ENCODE assay signal across 12 mouse cellular contexts in the genomic region with DNA sequence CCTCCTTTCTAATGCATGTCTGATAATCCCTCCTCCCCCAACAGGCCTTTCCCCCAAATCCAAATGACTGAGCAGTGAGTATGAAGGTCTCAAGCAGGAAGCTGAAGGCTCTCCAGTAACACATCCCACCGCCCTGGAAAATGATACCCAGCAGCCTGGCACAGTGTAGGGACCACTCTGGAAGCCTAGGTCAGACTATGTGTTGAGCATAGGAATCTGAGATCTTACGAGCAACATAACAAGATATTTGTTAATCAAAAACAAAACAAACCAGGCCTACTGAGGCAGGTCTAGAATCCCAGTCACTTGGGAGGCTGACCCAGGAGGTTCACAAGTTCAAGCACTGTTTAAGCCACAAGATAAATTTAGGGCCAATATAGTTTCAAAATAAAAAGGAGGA. TPM values are rescaled to one million over a fixed set of nuclear protein-coding genes. Genes with fewer than 3 reads are reported as not detected.
A peak's percentile ranks its signal among the peaks of the same experiment; 100 is the strongest.
DNase-seq lines count a peak whose midpoint lies in the region; ATAC-seq and TF ChIP-seq lines count a peak whose summit lies in the region.
"Had no signal": no experiment of that assay in that cellular context is flagged by ENCODE, and none has a peak within 500 bp of the region (broad histone marks: within the 10 kb centered on the region; RNA-seq: fewer than 3 reads in every experiment).

No protein-coding gene starts in this region.

- ATAC-seq in heart, embryonic 12.5 days (ENCODE audit: insufficient number of reproducible peaks, low FRiP score): no peak
- ATAC-seq in hindbrain, embryonic 12.5 days (ENCODE audit: low FRiP score): no peak
- no peak for ATAC-seq in liver, postnatal 0 days

- peaks cover 19% of the 10 kb centered on the region for H3K4me1 ChIP-seq in heart, embryonic 12.5 days (replicated peaks)
- peaks cover 2 to 4% of the 10 kb centered on the region in 2 experiments; a peak in 3 of 4 replicates for H3K4me1 ChIP-seq in ES-E14 (ENCODE audit: control insufficient read depth in 2 of 2, insufficient read depth in 2 of 2, low read length in 2 of 2, poor library complexity in 1 of 2)
- H3K4me1 ChIP-seq in hindbrain, embryonic 12.5 days: peaks cover 18% of the 10 kb centered on the region
- H3K4me1 ChIP-seq in liver, postnatal 0 days (ENCODE audit: insufficient read depth): peaks cover 16% of the 10 kb centered on the region
- peaks cover 13% of the 10 kb centered on the region for H3K4me1 ChIP-seq in lung, adult 2 months (ENCODE audit: control insufficient read depth, insufficient read depth, low read length)

- H3K4me3 ChIP-seq in heart, embryonic 12.5 days: peak overlapping the region; percentile 97; the same call in 1 of the 2 replicates
- peak overlapping the region; percentile 22 to 92; a peak in 3 of 4 replicates for H3K4me3 ChIP-seq in ES-E14 (ENCODE audit: insufficient read depth in 1 of 2, low read depth in 1 of 2, low read length in 2 of 2, poor library complexity in 1 of 2, severe bottlenecking in 1 of 2)
- peak overlapping the region; percentile 92 for H3K4me3 ChIP-seq in hindbrain, embryonic 12.5 days
- H3K4me3 ChIP-seq in liver, postnatal 0 days (ENCODE audit: low read depth, low read length): peak overlapping the region; percentile 78
- H3K4me3 ChIP-seq in lung, adult 2 months (replicated peaks; ENCODE audit: extremely low read depth, low read depth, low read length): no peak overlapping the region

- no peaks in the 10 kb centered on the region for H3K9me3 ChIP-seq in heart, embryonic 12.5 days (replicated peaks)
- no peaks in the 10 kb centered on the region for H3K9me3 ChIP-seq in ES-E14 (ENCODE audit: control insufficient read depth, insufficient read depth, low read depth, low read length)
- H3K9me3 ChIP-seq in hindbrain, embryonic 12.5 days (replicated peaks): no peaks in the 10 kb centered on the region
- no peaks in the 10 kb centered on the region for H3K9me3 ChIP-seq in liver, postnatal 0 days (ENCODE audit: low read length)

- H3K4me2 ChIP-seq in heart, embryonic 12.5 days: peak overlapping the region; percentile 71
- peak overlapping the region; percentile 67 for H3K4me2 ChIP-seq in hindbrain, embryonic 12.5 days (replicated peaks)
- peak overlapping the region; percentile 74 for H3K4me2 ChIP-seq in liver, postnatal 0 days (ENCODE audit: low read depth, low read length)

- no peak overlapping the region for H3K9ac ChIP-seq in heart, embryonic 12.5 days
- peak overlapping the region; percentile 16; the same call in 1 of the 2 replicates for H3K9ac ChIP-seq in ES-E14 (ENCODE audit: insufficient read depth, low read depth, low read length, poor library complexity, severe bottlenecking)
- peak overlapping the region; percentile 100; the same call in 1 of the 2 replicates for H3K9ac ChIP-seq in hindbrain, embryonic 12.5 days
- H3K9ac ChIP-seq in liver, postnatal 0 days (replicated peaks): peak overlapping the region; percentile 88

- TF ChIP-seq CTCF in liver, postnatal 0 days (IDR thresholded peaks at IDR 0.05; ENCODE audit: low read depth): no peak
- no peak for TF ChIP-seq CTCF in lung, adult 2 months (IDR thresholded peaks at IDR 0.05; ENCODE audit: insufficient read depth, low read length)

- TF ChIP-seq POLR2A in lung, adult 2 months (IDR thresholded peaks at IDR 0.05; ENCODE audit: borderline replicate concordance, extremely low read depth, low read depth, low read length): no peak

- no peaks in the 10 kb centered on the region for H3K36me3 ChIP-seq in heart, embryonic 12.5 days
- H3K36me3 ChIP-seq in ES-E14 (ENCODE audit: control insufficient read depth, insufficient read depth, low read length, poor library complexity, severe bottlenecking): no peaks in the 10 kb centered on the region
- no peaks in the 10 kb centered on the region for H3K36me3 ChIP-seq in hindbrain, embryonic 12.5 days
- no peaks in the 10 kb centered on the region for H3K36me3 ChIP-seq in liver, postnatal 0 days (replicated peaks; ENCODE audit: insufficient read depth, low read length)

- no peak for DNase-seq in heart, postnatal 10 days
- no peak for DNase-seq in ES-E14 (ENCODE audit: low read depth, low spot score)
- DNase-seq in liver, postnatal 0 days: no peak
- DNase-seq in layer of hippocampus, postnatal 36 days: no peak
- no peak for DNase-seq in cerebellum, adult 9-11 months
- no peak for DNase-seq in lung, adult 2 months
- DNase-seq: kidney, postnatal 36 days had no signal

- no peaks in the 10 kb centered on the region for H3K27me3 ChIP-seq in heart, embryonic 12.5 days (replicated peaks)
- no peaks in the 10 kb centered on the region for H3K27me3 ChIP-seq in hindbrain, embryonic 12.5 days
- H3K27me3 ChIP-seq in liver, postnatal 0 days (ENCODE audit: insufficient read depth, low read length): no peaks in the 10 kb centered on the region

- no peak for TF ChIP-seq EP300 in liver, postnatal 0 days (IDR thresholded peaks at IDR 0.05; ENCODE audit: low read depth)

- H3K27ac ChIP-seq in heart, embryonic 12.5 days (ENCODE audit: poor library complexity, severe bottlenecking): no peak overlapping the region
- no peak overlapping the region for H3K27ac ChIP-seq in ES-E14 (ENCODE audit: insufficient read depth, low read depth, low read length, poor library complexity, severe bottlenecking)
- H3K27ac ChIP-seq in hindbrain, embryonic 12.5 days: no peak overlapping the region
- peak overlapping the region; percentile 51; the same call in 1 of the 2 replicates for H3K27ac ChIP-seq in liver, postnatal 0 days (ENCODE audit: low read depth)

- in situ Hi-C loops in ES-E14 (cut with MboI; ENCODE audit: low sequenced_read_pairs in 2 of 2, unreplicated experiment in 2 of 2): loop anchor here in 1 of 2 experiments (25.0 kb wide), 1 partner anchor 238 kb away; no protein-coding TSS in a partner anchor

- 77% methylated on average over 2 of the region's 2 CpGs for WGBS in heart, embryonic 12.5 days
- WGBS in hindbrain, embryonic 12.5 days: 86% methylated on average over 2 of the region's 2 CpGs
- 89% methylated on average over 2 of the region's 2 CpGs for WGBS in liver, postnatal 0 days (ENCODE audit: insufficient replicate concordance)
- 87% methylated on average over 2 of the region's 2 CpGs for WGBS in lung, adult 2 months

- intact Hi-C loops in heart, postnatal 10 days (cut with DNase I): loop anchor here (5.0 to 10.0 kb wide), 2 partner anchors 148 to 546 kb away; a partner anchor contains a TSS

TF ChIP-seq in ES-E14, 5 proteins besides CTCF, POLR2A, EP300 and RAD21:
- no peak for TF ChIP-seq MAFK (IDR thresholded peaks at IDR 0.05; ENCODE audit: insufficient read depth, low read depth, low read length)
- no peak for TF ChIP-seq HCFC1 (IDR thresholded peaks at IDR 0.05; ENCODE audit: borderline replicate concordance, insufficient read depth, low read length)
- no peak for TF ChIP-seq CHD2 (IDR thresholded peaks at IDR 0.05; ENCODE audit: low read depth, low read length)
- no peak for TF ChIP-seq ZNF384 (IDR thresholded peaks at IDR 0.05; ENCODE audit: low read depth, low read length)
- no peak for TF ChIP-seq ZC3H11A (IDR thresholded peaks at IDR 0.05; ENCODE audit: borderline replicate concordance, low read depth, low read length)

RNA-seq across cellular contexts. Expression of a gene that starts 2.0 kb away (rescaled TPM):
- 46.4 and 48.3 TPM in 2 replicates for polyA plus RNA-seq in heart, embryonic 12.5 days (2016; fragmentation: Nextera tagmentation; extraction: Ambion mirVana)
- total RNA-seq in heart, postnatal 10 days (2021): 10 to 100 TPM; 42.9 to 52.6 TPM
- 120 and 124 TPM in 2 replicates for total RNA-seq in ES-E14 (2012; rRNA removed)
- polyA plus RNA-seq in hindbrain, embryonic 12.5 days (2016; fragmentation: Nextera tagmentation; extraction: Ambion mirVana): 118 and 122 TPM in 2 replicates
- polyA plus RNA-seq in liver, postnatal 0 days (2015; fragmentation: Nextera tagmentation; extraction: Ambion mirVana): 6.3 and 6.8 TPM in 2 replicates
- total RNA-seq in layer of hippocampus, postnatal 36 days (2021): 10 to 100 TPM; 89.2 to 95.6 TPM
- polyA plus RNA-seq in lung, adult 2 months (2012; rRNA removed): 21.3 and 24.5 TPM in 2 replicates

RNA-seq across cellular contexts. Expression of a gene that starts 9.7 kb away (rescaled TPM):
- polyA plus RNA-seq in heart, embryonic 12.5 days (2016; fragmentation: Nextera tagmentation; extraction: Ambion mirVana): not detected in 2 replicates
- not detected for total RNA-seq in heart, postnatal 10 days (2021)
- not detected in 2 replicates for total RNA-seq in ES-E14 (2012; rRNA removed)
- not detected in 2 replicates for polyA plus RNA-seq in hindbrain, embryonic 12.5 days (2016; fragmentation: Nextera tagmentation; extraction: Ambion mirVana)
- not detected in 2 replicates for polyA plus RNA-seq in liver, postnatal 0 days (2015; fragmentation: Nextera tagmentation; extraction: Ambion mirVana)
- not detected for total RNA-seq in layer of hippocampus, postnatal 36 days (2021)
- not detected in 2 replicates for polyA plus RNA-seq in lung, adult 2 months (2012; rRNA removed)
- total RNA-seq: neutrophil, adult 5-6 weeks had no signal
- polyA plus RNA-seq: C2C12; thymus, postnatal 0 days had no signal

RNA-seq across cellular contexts. Expression of a gene that starts 21.9 kb away (rescaled TPM):
- not detected in 2 replicates for polyA plus RNA-seq in heart, embryonic 12.5 days (2016; fragmentation: Nextera tagmentation; extraction: Ambion mirVana)
- not detected for total RNA-seq in heart, postnatal 10 days (2021)
- not detected in 2 replicates for total RNA-seq in ES-E14 (2012; rRNA removed)
- polyA plus RNA-seq in hindbrain, embryonic 12.5 days (2016; fragmentation: Nextera tagmentation; extraction: Ambion mirVana): 0.06 TPM in 1 of 2 replicates, not detected in the other
- polyA plus RNA-seq in liver, postnatal 0 days (2015; fragmentation: Nextera tagmentation; extraction: Ambion mirVana): not detected in 2 replicates
- total RNA-seq in layer of hippocampus, postnatal 36 days (2021): not detected
- polyA plus RNA-seq in lung, adult 2 months (2012; rRNA removed): 0.05 and 0.07 TPM in 2 replicates
- total RNA-seq: neutrophil, adult 5-6 weeks had no signal
- polyA plus RNA-seq: C2C12 had no signal
